Mouse (Mus musculus): ENCODE measurements around the gene Irgm2. TPM values are rescaled to one million over a fixed set of nuclear protein-coding genes. Genes with fewer than 3 reads are reported as not detected.
"Not testable (repeated sequence)": the region's sequence is repeated elsewhere in the genome, so short reads cannot be mapped to it uniquely, and the experiment has no call there.

Irgm2 gene
- total and polyA plus RNA-seq, 2 experiments from 2014 or later, result 0.80 to 1.8 TPM

DNA sequence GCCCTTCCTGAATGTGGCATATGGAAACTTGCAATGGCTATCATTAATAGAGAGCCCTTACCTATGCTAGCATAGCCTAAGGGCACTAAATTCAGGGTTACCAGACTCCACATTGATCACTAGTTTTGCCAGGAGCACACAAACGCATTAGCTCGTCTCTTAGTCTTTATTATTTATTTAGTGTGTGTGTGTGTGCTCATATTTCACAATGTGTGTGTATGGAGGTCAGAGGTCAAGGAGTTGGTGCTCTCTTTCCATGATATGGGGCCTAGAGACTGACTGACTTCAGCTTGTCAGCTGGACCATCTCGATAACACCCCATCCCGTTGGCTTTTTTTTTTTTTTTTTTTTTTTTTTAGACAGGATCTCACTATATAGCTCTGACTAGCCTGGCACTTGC is 29.8 kb upstream of the Irgm2 start:
- 80% methylated on average over 4 of the region's 4 CpGs for WGBS
- DNase-seq (ENCODE audit: low spot score) (no peak), ATAC-seq (no peak)
- TF ChIP-seq CTCF (IDR thresholded peaks at IDR 0.05; ENCODE audit: low read depth), result no peak
- Histone ChIP-seq H3K27ac (no peak overlapping the region), H3K4me3 (ENCODE audit: low read length) (no peak overlapping the region), H3K9me3 (ENCODE audit: low read length) (no peaks in the 10 kb centered on the region), H3K4me1 (ENCODE audit: insufficient read depth, low read length) (peaks cover 9% of the 10 kb centered on the region), H3K27me3 (ENCODE audit: insufficient read depth, low read length) (no peaks in the 10 kb centered on the region), H3K36me3 (ENCODE audit: insufficient read depth, low read length) (peaks cover 9% of the 10 kb centered on the region; the same call in 1 of the 2 replicates), H3K4me2 (ENCODE audit: low read depth, low read length) (no peak overlapping the region), H3K9ac (replicated peaks; ENCODE audit: low read length) (no peak overlapping the region)

DNA sequence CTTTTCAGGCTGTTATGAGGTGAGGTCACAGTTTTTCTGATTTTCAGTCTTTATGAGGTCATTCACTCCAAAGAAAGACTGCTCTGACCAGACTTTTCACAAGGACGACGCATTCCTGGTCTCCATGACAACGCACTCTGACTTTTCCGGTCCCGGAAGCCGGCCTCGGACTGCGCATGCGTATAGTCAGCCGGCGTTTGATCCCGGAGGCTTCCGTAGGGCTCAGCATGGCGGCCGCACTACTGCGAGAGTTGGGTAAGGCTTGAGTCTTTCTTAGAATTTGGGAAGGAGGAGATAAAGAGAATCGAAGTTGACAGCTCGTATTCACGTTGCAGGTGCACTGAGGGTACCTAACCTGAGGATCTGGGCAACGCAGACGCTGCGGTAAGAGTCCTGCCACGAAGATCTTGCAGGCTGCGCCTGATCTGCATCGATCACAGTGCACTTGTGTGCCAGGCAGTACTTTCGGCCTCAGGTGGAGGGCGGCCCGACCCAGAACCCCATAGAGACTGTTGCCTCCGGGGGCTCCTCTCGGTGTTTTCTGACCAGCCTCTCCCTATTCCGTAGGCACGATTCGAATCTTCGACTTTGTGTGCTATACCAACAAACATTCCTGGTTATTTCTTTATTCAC is 27.8 kb upstream of the Irgm2 start, which contains the start of gene Mrpl22:
Gene Mrpl22, plus strand, starts transcription at position 203 of the 633 bp plus-strand sequence.
- Histone ChIP-seq H3K36me3 (ENCODE audit: insufficient read depth, low read length) (peaks cover 10% of the 10 kb centered on the region), H3K4me1 (ENCODE audit: insufficient read depth, low read length) (peaks cover 9% of the 10 kb centered on the region), H3K4me2 (ENCODE audit: low read depth, low read length) (peak within 1 kb of the TSS; percentile 69), H3K9me3 (ENCODE audit: low read length) (no peaks in the 10 kb centered on the region), H3K27ac (peak within 1 kb of the TSS; percentile 88), H3K27me3 (ENCODE audit: insufficient read depth, low read length) (no peaks in the 10 kb centered on the region), H3K4me3 (ENCODE audit: low read length) (peak within 1 kb of the TSS; percentile 76), H3K9ac (replicated peaks; ENCODE audit: low read length) (peak within 1 kb of the TSS; percentile 82)
- TF ChIP-seq CTCF (IDR thresholded peaks at IDR 0.05; ENCODE audit: low read depth), result no peak
- DNase-seq (ENCODE audit: low spot score), result peak; percentile 98
- ATAC-seq, result peak; percentile 84
- WGBS, result under 1% methylated on average over 34 of the region's 34 CpGs

DNA sequence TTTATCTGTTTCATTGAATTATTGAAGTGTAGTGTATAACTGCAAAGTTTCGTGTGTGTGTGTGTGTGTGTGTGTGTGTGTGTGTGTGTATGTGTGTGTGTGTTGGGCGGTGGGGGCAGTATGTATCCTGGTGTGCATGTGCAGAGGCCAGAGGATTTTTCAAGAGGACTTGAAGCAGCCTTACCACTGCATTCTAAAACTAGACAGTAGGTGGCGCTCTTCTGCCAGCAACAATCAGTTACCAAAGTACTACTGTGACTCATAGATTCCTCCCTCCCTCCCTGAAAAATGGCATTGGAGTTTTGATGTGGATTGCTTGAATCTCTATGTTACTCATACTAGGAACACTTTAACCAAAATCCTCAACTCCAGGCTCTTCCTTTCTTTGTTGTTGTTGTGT is 19.9 kb upstream of the Irgm2 start:
- WGBS, result 24% methylated on average over 3 of the region's 3 CpGs
- Histone ChIP-seq H3K9ac (replicated peaks; ENCODE audit: low read length) (no peak overlapping the region), H3K4me2 (ENCODE audit: low read depth, low read length) (no peak overlapping the region), H3K9me3 (ENCODE audit: low read length) (no peaks in the 10 kb centered on the region), H3K4me3 (ENCODE audit: low read length) (no peak overlapping the region), H3K27ac (no peak overlapping the region), H3K27me3 (ENCODE audit: insufficient read depth, low read length) (no peaks in the 10 kb centered on the region), H3K4me1 (ENCODE audit: insufficient read depth, low read length) (no peaks in the 10 kb centered on the region), H3K36me3 (ENCODE audit: insufficient read depth, low read length) (peaks cover 28% of the 10 kb centered on the region)
- DNase-seq (ENCODE audit: low spot score), result peak; percentile 92
- peak; percentile 92 for TF ChIP-seq CTCF (IDR thresholded peaks at IDR 0.05; ENCODE audit: low read depth)
- peak; percentile 78 for ATAC-seq

DNA sequence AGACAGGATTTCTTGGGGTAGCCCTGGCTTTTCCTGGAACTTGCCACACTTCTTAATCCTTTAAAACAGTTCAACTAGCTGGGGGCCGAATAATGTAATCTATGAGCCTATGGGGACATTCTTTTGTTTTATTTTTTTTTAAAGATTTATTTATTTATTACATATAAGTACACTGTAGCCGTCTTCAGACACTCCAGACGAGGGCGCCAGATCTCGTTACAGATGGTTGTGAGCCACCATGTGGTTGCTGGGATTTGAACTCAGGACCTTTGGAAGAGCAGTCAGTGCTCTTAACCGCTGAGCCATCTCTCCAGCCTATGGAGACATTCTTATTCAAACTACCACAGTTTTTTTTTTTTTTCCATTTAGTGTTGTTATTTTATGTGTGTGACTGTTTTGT is 19.4 kb upstream of the Irgm2 start:
- H3K27me3 ChIP-seq (ENCODE audit: insufficient read depth, low read length); H3K9me3 ChIP-seq (ENCODE audit: low read length); H3K4me1 ChIP-seq (ENCODE audit: insufficient read depth, low read length); H3K4me2 ChIP-seq (ENCODE audit: low read depth, low read length); DNase-seq (ENCODE audit: low spot score); H3K4me3 ChIP-seq (ENCODE audit: low read length); H3K27ac ChIP-seq; H3K9ac ChIP-seq (replicated peaks; ENCODE audit: low read length): not testable (repeated sequence)
- H3K36me3 ChIP-seq (ENCODE audit: insufficient read depth, low read length), result peaks cover 28% of the 10 kb centered on the region
- 94% methylated on average over 6 of the region's 6 CpGs for WGBS
- ATAC-seq, result 0 out of 2 replicates have a peak, but pooled peaks have one; percentile 10

DNA sequence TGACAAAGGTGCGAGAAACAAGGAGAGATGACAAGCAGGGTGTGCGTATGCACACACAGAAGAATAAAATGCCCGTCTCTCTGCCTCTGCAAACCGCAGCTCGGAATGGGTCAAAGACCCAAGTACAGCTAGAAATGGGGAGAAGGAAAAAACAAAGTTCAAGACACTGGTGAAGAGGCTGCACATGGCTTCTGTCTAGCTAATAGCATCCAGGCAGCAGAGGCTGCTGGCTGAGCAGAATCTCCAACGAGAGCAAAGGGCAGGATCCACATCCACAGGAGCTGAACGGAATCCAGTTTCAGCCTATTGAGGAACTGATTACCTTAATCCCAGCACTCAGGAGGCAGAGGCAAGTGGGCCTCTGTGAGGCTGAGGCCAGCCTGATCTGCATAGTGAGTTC is 18.7 kb upstream of the Irgm2 start:
- no peaks in the 10 kb centered on the region for H3K4me1 ChIP-seq (ENCODE audit: insufficient read depth, low read length)
- H3K9me3 ChIP-seq (ENCODE audit: low read length), result no peaks in the 10 kb centered on the region
- no peak overlapping the region for H3K27ac ChIP-seq
- DNase-seq (ENCODE audit: low spot score) (no peak), ATAC-seq (no peak)
- no peak for TF ChIP-seq CTCF (IDR thresholded peaks at IDR 0.05; ENCODE audit: low read depth)
- no peaks in the 10 kb centered on the region for H3K27me3 ChIP-seq (ENCODE audit: insufficient read depth, low read length)
- WGBS, result 92% methylated on average over 7 of the region's 7 CpGs
- H3K9ac ChIP-seq (replicated peaks; ENCODE audit: low read length), result no peak overlapping the region
- H3K4me3 ChIP-seq (ENCODE audit: low read length), result no peak overlapping the region
- peaks cover 21% of the 10 kb centered on the region for H3K36me3 ChIP-seq (ENCODE audit: insufficient read depth, low read length)
- no peak overlapping the region for H3K4me2 ChIP-seq (ENCODE audit: low read depth, low read length)

DNA sequence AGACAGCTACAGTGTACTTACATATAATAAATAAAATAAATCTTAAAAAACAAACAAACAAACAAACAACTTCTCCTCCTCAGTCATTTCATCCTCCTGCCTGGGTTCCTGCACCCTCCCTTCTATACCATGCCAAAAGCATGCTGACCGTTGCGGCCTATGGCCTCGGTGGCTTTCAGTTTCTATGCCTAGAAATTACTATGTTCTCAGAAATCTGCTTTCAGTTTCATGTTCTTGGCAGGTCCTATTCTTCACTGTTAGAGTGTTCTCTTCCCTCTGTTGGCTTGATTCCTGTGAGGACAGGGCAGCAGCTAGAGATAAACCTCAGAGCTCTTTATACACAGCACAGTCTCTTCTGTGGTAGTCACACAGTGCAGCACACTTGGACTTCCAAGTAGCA is 15.8 kb upstream of the Irgm2 start:
- Histone ChIP-seq H3K36me3 (ENCODE audit: insufficient read depth, low read length) (no peaks in the 10 kb centered on the region), H3K9me3 (ENCODE audit: low read length) (no peaks in the 10 kb centered on the region), H3K9ac (replicated peaks; ENCODE audit: low read length) (no peak overlapping the region), H3K27me3 (ENCODE audit: insufficient read depth, low read length) (no peaks in the 10 kb centered on the region), H3K4me1 (ENCODE audit: insufficient read depth, low read length) (no peaks in the 10 kb centered on the region), H3K27ac (no peak overlapping the region), H3K4me2 (ENCODE audit: low read depth, low read length) (no peak overlapping the region), H3K4me3 (ENCODE audit: low read length) (no peak overlapping the region)
- ATAC-seq, result no peak
- TF ChIP-seq CTCF (IDR thresholded peaks at IDR 0.05; ENCODE audit: low read depth), result no peak
- DNase-seq (ENCODE audit: low spot score), result no peak
- WGBS, result 94% methylated on average over 3 of the region's 3 CpGs

DNA sequence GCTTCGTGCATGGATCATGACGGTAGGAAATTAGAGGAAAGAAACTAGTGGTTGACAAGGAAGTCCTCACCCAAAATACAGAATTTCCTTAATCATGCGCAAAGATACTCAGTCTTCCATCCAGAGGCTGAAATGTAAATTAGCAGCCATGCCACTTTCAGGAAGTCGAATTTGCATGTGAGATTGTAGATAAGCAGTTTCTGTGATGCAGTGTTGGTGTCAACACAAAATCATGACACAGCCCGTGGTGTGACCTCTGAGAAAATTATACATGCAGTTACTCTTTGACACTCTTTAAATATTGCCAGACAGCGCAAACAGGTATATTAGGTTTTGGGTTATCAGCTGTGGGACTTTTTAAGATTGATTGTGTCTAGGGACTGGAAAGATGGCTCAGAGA is 9.7 kb upstream of the Irgm2 start:
- H3K4me2 ChIP-seq (ENCODE audit: low read depth, low read length), result no peak overlapping the region
- no peaks in the 10 kb centered on the region for H3K36me3 ChIP-seq (ENCODE audit: insufficient read depth, low read length)
- no peak for TF ChIP-seq CTCF (IDR thresholded peaks at IDR 0.05; ENCODE audit: low read depth)
- no peaks in the 10 kb centered on the region for H3K27me3 ChIP-seq (ENCODE audit: insufficient read depth, low read length)
- no peak overlapping the region for H3K27ac ChIP-seq
- no peak overlapping the region for H3K9ac ChIP-seq (replicated peaks; ENCODE audit: low read length)
- no peaks in the 10 kb centered on the region for H3K4me1 ChIP-seq (ENCODE audit: insufficient read depth, low read length)
- no peak for ATAC-seq
- no peak overlapping the region for H3K4me3 ChIP-seq (ENCODE audit: low read length)
- H3K9me3 ChIP-seq (ENCODE audit: low read length), result no peaks in the 10 kb centered on the region
- 94% methylated on average over 6 of the region's 6 CpGs for WGBS
- DNase-seq (ENCODE audit: low spot score), result no peak

Measured in hindbrain, postnatal 0 days (tissue).